Mouse (Mus musculus) stomach, embryonic 14.5 days (tissue): ENCODE results near the gene Gadd45a. TPM values are rescaled to one million over a fixed set of nuclear protein-coding genes. Genes with fewer than 3 reads are reported as not detected.
"Not testable (repeated sequence)": the region's sequence is repeated elsewhere in the genome, so short reads cannot be mapped to it uniquely, and the experiment has no call there.

Experiments used
- ATAC-seq: fragments of 200-750 bp; cut with Nextera tagmentation; 2 replicates; pipeline ENCODE4 v1.8.0; 2017; ENCODE audit warnings: low read depth, moderate TSS enrichment; ENCODE audit not compliant: insufficient number of reproducible peaks, insufficient read depth, low FRiP score
- H3K27ac ChIP-seq: fragments of 300-500 bp; sonication (generic); 2 replicates; pipeline ENCODE4 v1.5.1; 2014; ENCODE audit warnings: mild to moderate bottlenecking, low read length, moderate library complexity, mixed read lengths
- H3K27me3 ChIP-seq: fragments of 300-500 bp; sonication (generic); 2 replicates; pipeline ENCODE4 v1.6.1; 2014; ENCODE audit warnings: low read length, control low read depth, mixed read lengths; ENCODE audit not compliant: control insufficient read depth, insufficient read depth
- H3K36me3 ChIP-seq: fragments of 300-500 bp; sonication (generic); 2 replicates; pipeline ENCODE4 v1.6.1; 2014; ENCODE audit warnings: mild to moderate bottlenecking, control low read depth, low read length, moderate library complexity, mixed read lengths; ENCODE audit not compliant: control insufficient read depth, insufficient read depth
- H3K4me1 ChIP-seq: fragments of 300-500 bp; sonication (generic); 2 replicates; pipeline ENCODE4 v1.6.1; 2014; ENCODE audit warnings: low read length, control low read depth, mixed read lengths; ENCODE audit not compliant: control insufficient read depth, insufficient read depth
- H3K4me2 ChIP-seq: fragments of 300-500 bp; sonication (generic); replicated peaks from 2 replicates; pipeline ENCODE4 v1.6.1; 2014; ENCODE audit warnings: low read depth, low read length, control low read depth
- H3K4me3 ChIP-seq: fragments of 300-500 bp; sonication (generic); 2 replicates; pipeline ENCODE4 v1.5.1; 2014; ENCODE audit warnings: low read depth, low read length, control low read depth
- H3K9ac ChIP-seq: fragments of 300-500 bp; sonication (generic); replicated peaks from 2 replicates; pipeline ENCODE4 v1.6.1; 2014; ENCODE audit warnings: low read depth, mild to moderate bottlenecking, control low read depth, low read length, moderate library complexity, mixed read lengths
- H3K9me3 ChIP-seq: fragments of 300-500 bp; sonication (generic); 2 replicates; pipeline ENCODE4 v1.6.1; 2016; ENCODE audit warnings: low read depth, low read length, control low read depth; ENCODE audit not compliant: control insufficient read depth
- WGBS: fragments of 180-500 bp; shearing (Covaris S2); extraction: QIAGEN DNeasy Blood & Tissue Kit; methylation state at CpG from one replicate; pipeline ENCODE4 v1.1.7; 2014; 5-methylcytosine and 5-hydroxymethylcytosine counted together
- polyA plus RNA-seq: library from polyadenylated mRNA; unstranded; fragments of >200 nt; fragmentation: Nextera tagmentation; extraction: Ambion mirVana; gene quantifications from 2 replicates; pipeline ENCODE4 v1.2.1, GENCODE M21; 2014

Gadd45a gene
- polyA plus RNA-seq, 1 experiment from 2014 or later = 13.0 TPM

DNA sequence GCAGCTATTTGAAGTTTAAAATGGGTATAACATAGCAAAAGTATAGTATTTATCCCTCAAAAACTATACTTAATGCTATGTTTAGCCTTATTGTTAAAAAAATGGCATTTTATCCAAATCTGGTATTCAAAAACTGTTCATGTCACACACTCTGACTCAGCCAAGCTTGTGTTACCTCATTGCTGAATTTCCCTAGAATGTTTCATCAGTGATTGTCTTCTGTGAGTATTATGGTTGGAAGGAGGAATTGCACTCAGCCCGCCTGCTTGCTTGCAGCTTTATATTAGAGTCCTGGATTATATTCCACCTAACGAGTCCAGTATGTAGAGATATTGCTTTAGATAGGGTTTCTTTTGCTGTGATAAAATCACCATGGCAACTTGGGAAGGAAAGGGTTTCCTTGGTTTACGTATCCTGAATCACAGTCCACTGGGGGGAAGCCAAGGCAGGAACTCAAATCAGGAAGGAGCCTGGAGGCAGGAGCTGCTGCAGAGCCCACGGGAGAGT, 3.7 kb upstream of the Gadd45a start:
- ATAC-seq = no peak
- WGBS = 59% methylated on average over 4 of the region's 4 CpGs
- Histone ChIP-seq H3K9me3 (no peaks in the 10 kb centered on the region), H3K4me1 (no peaks in the 10 kb centered on the region), H3K36me3 (no peaks in the 10 kb centered on the region), H3K4me3 (no peak overlapping the region), H3K4me2 (no peak overlapping the region), H3K9ac (no peak overlapping the region), H3K27me3 (no peaks in the 10 kb centered on the region), H3K27ac (no peak overlapping the region)

DNA sequence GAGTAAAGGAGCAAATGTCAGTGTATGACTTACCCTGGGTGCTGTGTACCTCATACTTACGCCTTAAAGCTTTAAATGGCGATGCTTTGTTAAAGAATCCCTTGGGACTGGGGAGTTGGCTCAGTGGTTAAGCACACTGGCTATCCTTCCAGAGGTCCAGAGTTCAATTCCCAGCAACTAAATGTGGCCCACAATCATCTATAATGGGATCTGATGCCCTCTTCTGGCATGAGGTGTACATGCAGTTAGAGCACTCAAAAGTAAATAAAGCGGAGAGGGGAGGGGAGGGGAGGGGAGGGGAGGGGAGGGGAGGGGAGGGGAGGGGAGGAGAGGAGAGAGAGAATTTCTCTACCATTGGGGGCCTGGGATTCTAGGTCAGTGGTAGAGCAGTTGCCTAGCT, 1.7 kb upstream of the Gadd45a start:
- no peaks in the 10 kb centered on the region for H3K9me3 ChIP-seq
- no peak for ATAC-seq
- H3K4me1 ChIP-seq = peaks cover 3% of the 10 kb centered on the region; the same call in 1 of the 2 replicates
- no peak overlapping the region for H3K4me2 ChIP-seq
- WGBS = 92% methylated on average over 2 of the region's 3 CpGs
- no peak overlapping the region for H3K9ac ChIP-seq
- H3K4me3 ChIP-seq = no peak overlapping the region
- H3K36me3 ChIP-seq = no peaks in the 10 kb centered on the region
- H3K27ac ChIP-seq = no peak overlapping the region
- no peaks in the 10 kb centered on the region for H3K27me3 ChIP-seq

DNA sequence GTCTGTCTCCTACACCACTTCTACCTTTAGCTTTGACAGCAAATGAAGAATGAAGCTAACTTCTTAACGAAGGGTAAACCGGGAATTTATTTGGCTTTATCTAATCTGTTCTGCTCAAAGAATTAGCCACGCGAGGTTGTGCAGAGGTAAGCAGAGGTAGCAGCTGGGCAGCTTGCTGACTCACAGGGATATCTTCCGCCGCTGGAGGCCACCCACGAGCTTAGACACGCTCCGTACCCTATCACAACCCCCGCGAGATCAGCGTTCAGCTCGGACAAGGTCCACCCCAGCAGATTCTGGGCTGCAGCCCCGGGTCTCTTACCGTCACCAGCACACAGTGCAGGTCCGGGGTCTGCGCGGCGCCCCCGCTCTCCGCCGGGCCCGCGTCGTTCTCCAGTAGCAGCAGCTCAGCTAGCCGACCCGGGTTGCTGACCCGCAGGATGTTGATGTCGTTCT, 873 bp downstream of the Gadd45a start:
- under 1% methylated on average over 29 of the region's 29 CpGs for WGBS
- peaks cover 3% of the 10 kb centered on the region; the same call in 1 of the 2 replicates for H3K4me1 ChIP-seq
- H3K36me3 ChIP-seq = no peaks in the 10 kb centered on the region
- H3K9ac ChIP-seq = peak overlapping the region; percentile 69
- peak overlapping the region; percentile 75 for H3K4me3 ChIP-seq
- H3K27me3 ChIP-seq = no peaks in the 10 kb centered on the region
- peak; percentile 77 for ATAC-seq
- peak overlapping the region; percentile 90 for H3K27ac ChIP-seq
- no peaks in the 10 kb centered on the region for H3K9me3 ChIP-seq
- peak overlapping the region; percentile 66 for H3K4me2 ChIP-seq

DNA sequence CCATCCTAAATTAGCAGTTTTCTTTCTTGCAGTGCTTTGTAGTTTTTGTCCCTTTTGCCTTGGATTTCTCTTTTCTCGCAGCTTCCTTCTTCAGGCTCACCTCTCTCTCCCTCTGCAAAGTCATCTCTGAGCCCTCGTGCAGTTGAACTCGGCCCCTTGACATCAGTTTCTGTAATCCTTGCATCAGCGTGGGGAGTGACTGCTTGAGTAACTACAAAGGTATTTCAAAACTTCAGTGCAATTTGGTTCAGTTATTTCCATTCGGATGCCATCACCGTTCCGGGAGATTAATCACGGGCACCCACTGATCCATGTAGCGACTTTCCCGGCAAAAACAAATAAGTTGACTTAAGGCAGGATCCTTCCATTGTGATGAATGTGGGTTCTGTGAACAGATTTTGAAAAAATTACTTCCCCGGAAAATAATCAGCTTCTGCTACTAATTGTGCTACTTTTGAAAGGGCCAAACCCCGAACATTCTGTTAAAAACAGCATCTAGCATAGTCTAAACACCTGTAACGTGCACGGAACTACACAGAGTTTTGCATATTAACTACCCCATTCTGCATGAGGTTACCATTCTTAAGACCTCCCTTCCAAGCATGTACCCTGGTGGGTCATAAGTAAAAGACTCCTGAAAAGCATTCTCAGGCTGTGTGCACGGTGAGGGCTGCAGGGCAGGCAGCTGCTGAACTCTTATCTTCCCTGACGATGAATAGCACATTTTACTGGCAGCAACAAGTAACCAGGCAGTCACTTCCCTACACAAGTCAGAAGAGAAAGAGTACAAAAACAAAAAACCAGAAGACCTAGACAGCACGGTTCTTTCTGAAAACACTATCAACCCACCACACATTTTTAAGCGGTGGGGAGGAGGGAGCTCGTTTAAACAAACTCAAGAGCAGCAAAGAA, 1.6 kb downstream of the Gadd45a start:
- peak overlapping the region; percentile 66 for H3K4me2 ChIP-seq
- H3K36me3 ChIP-seq = no peaks in the 10 kb centered on the region
- peak overlapping the region; percentile 75 for H3K4me3 ChIP-seq
- 15% methylated on average over 19 of the region's 19 CpGs for WGBS
- peaks cover 3% of the 10 kb centered on the region; the same call in 1 of the 2 replicates for H3K4me1 ChIP-seq
- no peaks in the 10 kb centered on the region for H3K27me3 ChIP-seq
- peak overlapping the region; percentile 40; the same call in 1 of the 2 replicates for H3K9ac ChIP-seq
- ATAC-seq = no peak
- H3K9me3 ChIP-seq = no peaks in the 10 kb centered on the region
- H3K27ac ChIP-seq = peak overlapping the region; percentile 90

DNA sequence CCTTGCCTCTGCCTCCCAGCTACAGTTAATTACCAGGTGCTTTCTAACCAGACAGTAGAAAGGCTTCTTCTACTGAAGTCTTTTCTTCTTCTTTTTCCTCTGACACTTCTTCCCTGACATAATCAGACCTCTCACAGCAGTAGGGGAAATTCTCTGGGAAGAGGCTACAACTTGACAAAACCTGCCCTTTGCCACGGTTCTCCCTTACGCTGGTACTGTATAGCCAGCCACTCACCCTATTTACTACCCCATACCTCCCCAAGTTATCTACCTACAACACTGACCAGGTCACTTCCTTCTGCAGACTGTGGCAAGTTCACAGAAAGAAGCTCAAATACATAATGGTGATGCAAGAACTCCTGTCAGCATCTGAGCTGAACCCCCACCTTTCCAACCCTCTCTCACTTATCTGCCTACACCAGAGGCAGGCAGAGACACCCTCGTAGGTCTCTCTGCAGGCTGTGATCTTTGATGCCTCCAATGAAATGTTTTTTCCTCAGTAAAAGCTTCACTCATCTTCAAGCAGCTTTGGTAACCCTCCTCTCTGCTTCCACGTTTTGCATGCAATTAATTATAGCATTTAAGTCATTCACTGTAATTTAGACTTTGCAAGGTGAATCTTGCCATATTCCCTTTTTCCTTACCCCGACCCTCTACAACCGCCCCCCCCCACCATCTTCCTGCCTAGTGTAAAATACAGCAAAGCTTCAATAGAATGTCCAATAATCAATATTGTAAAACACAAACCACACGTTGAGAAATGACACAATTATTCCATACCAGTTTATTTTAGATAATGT, 2.7 kb downstream of the Gadd45a start:
- Histone ChIP-seq H3K27ac (no peak overlapping the region), H3K4me3 (no peak overlapping the region), H3K9ac (no peak overlapping the region), H3K27me3 (no peaks in the 10 kb centered on the region), H3K4me2 (no peak overlapping the region), H3K9me3 (no peaks in the 10 kb centered on the region), H3K4me1 (peaks cover 3% of the 10 kb centered on the region; the same call in 1 of the 2 replicates), H3K36me3 (no peaks in the 10 kb centered on the region)
- 56% methylated on average over 7 of the region's 7 CpGs for WGBS
- ATAC-seq = no peak

DNA sequence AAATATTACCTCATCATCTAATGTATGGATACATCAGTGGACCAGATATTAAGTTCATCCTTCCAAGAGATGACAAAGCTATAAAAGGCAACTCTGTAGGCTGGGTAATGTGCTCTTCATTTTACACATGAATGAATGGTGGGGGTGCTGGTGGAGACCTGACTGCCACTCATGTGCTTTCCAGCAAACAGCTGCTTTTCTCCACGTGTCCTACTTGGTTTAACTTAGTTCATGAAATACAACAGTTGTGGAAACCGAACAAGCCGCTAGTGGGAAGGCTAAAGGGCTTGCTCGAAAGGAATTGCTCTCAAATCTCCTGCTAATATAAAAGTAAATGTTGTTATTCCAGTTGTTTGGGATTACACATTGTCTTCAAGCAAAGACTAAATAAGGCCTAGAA, 3.7 kb downstream of the Gadd45a start:
- no peaks in the 10 kb centered on the region for H3K9me3 ChIP-seq
- H3K27ac ChIP-seq = no peak overlapping the region
- no peak for ATAC-seq
- no peaks in the 10 kb centered on the region for H3K36me3 ChIP-seq
- H3K27me3 ChIP-seq = no peaks in the 10 kb centered on the region
- H3K4me1 ChIP-seq = peaks cover 3% of the 10 kb centered on the region; the same call in 1 of the 2 replicates
- 68% methylated on average over 4 of the region's 4 CpGs for WGBS
- H3K4me3 ChIP-seq = no peak overlapping the region
- H3K4me2 ChIP-seq = no peak overlapping the region
- no peak overlapping the region for H3K9ac ChIP-seq

DNA sequence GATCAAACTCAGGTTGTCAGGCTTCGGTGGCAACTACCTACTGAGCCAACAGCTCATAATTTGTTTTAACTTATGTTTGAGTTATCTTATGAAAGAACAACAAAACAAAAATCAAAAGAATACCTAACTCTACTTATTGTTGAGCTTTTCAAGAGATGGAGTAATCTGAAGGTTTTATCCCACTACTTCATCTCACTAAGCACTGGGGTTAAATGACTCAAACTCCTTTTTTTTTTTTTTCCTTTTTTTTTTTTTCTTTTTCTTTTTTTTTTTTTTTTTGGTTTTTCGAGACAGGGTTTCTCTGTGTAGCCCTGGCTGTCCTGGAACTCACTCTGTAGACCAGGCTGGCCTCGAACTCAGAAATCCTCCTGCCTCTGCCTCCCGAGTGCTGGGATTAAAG, 4.3 kb downstream of the Gadd45a start:
- not testable (repeated sequence) for ATAC-seq, H3K4me1 ChIP-seq
- 91% methylated on average over 2 of the region's 4 CpGs for WGBS

DNA sequence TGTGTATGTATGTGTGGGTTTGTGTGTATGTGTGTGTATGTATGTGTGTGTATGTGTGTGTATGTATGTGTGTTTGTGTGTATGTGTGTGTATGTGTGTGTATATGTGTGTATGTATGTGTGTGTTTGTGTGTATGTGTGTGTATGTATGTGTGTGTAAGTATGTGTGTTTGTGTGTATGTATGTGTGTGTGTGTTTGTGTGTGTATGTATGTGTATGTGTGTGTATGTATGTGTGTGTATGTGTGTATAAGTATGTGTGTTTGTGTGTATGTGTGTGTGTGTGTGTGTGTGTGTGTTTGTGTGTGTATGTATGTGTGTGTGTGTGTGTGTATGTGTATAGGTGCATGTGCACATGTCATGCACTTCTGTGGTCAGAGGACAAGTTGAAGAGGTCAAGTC, 4.7 kb downstream of the Gadd45a start:
- H3K4me3 ChIP-seq, H3K4me2 ChIP-seq, H3K27me3 ChIP-seq, ATAC-seq, H3K9me3 ChIP-seq, H3K9ac ChIP-seq, H3K4me1 ChIP-seq, H3K36me3 ChIP-seq, H3K27ac ChIP-seq: not testable (repeated sequence)

More for the DNA sequence above, 4.3 kb downstream of the Gadd45a start:
- H3K4me3 ChIP-seq, H3K27ac ChIP-seq, H3K9me3 ChIP-seq, H3K36me3 ChIP-seq, H3K27me3 ChIP-seq, H3K4me2 ChIP-seq, H3K9ac ChIP-seq: not testable (repeated sequence)
